Mouse (Mus musculus): ENCODE measurements around the gene Gabrb3.

Gene Gabrb3

GRCm38 (mm10) chr7:57532676-57533075, 113.2 kb downstream of the Gabrb3 start:
- CTCF ChIA-PET = no interaction called here

GRCm38 (mm10) chr7:57538565-57538964, 119.1 kb downstream of the Gabrb3 start:
- CTCF ChIA-PET = no interaction called here

GRCm38 (mm10) chr7:57560732-57561436, 141.4 kb downstream of the Gabrb3 start:
- CTCF ChIA-PET = no interaction called here

GRCm38 (mm10) chr7:57564403-57564802, 144.9 kb downstream of the Gabrb3 start:
- CTCF ChIA-PET = no interaction called here

- CTCF ChIA-PET = no interaction called here
Measured at GRCm38 (mm10) chr7:57590451-57591248, 171.2 kb downstream of the Gabrb3 start.

GRCm38 (mm10) chr7:57591249-57591577, 171.7 kb downstream of the Gabrb3 start:
- CTCF ChIA-PET = no interaction called here

GRCm38 (mm10) chr7:57591578-57592431, 172.3 kb downstream of the Gabrb3 start:
- CTCF ChIA-PET = no interaction called here

GRCm38 (mm10) chr7:57597341-57597740, 177.8 kb downstream of the Gabrb3 start:
- CTCF ChIA-PET = no interaction called here

GRCm38 (mm10) chr7:57618697-57619096, 199.2 kb downstream of the Gabrb3 start:
- CTCF ChIA-PET = no interaction called here

GRCm38 (mm10) chr7:57620036-57620435, 200.5 kb downstream of the Gabrb3 start:
- CTCF ChIA-PET = no interaction called here

GRCm38 (mm10) chr7:57623718-57624117, 204.2 kb downstream of the Gabrb3 start:
- CTCF ChIA-PET = no interaction called here

- CTCF ChIA-PET = no interaction called here
Measured at GRCm38 (mm10) chr7:57635026-57635425, 215.5 kb downstream of the Gabrb3 start.

GRCm38 (mm10) chr7:57635687-57636086, 216.2 kb downstream of the Gabrb3 start:
- CTCF ChIA-PET = no interaction called here

GRCm38 (mm10) chr7:57640796-57641195, 221.3 kb downstream of the Gabrb3 start:
- CTCF ChIA-PET = no interaction called here

- CTCF ChIA-PET = no interaction called here
Measured at GRCm38 (mm10) chr7:57647345-57647744, 227.9 kb downstream of the Gabrb3 start.

GRCm38 (mm10) chr7:57648136-57648755, 228.8 kb downstream of the Gabrb3 start:
- CTCF ChIA-PET = no interaction called here

- CTCF ChIA-PET = no interaction called here
Measured at GRCm38 (mm10) chr7:57677352-57677751, 257.9 kb downstream of the Gabrb3 start.

- CTCF ChIA-PET = no interaction called here
Measured at GRCm38 (mm10) chr7:57689836-57690235, 270.3 kb downstream of the Gabrb3 start.

- CTCF ChIA-PET = no interaction called here
Measured at GRCm38 (mm10) chr7:57700370-57700769, 280.9 kb downstream of the Gabrb3 start.

- CTCF ChIA-PET = no interaction called here
Measured at GRCm38 (mm10) chr7:57701046-57701445, 281.6 kb downstream of the Gabrb3 start.

GRCm38 (mm10) chr7:57703580-57703979, 284.1 kb downstream of the Gabrb3 start:
- CTCF ChIA-PET = no interaction called here

- CTCF ChIA-PET = no interaction called here
Measured at GRCm38 (mm10) chr7:57706092-57706491, 286.6 kb downstream of the Gabrb3 start.
